Mouse (Mus musculus): ENCODE data around the gene Cyp46a1. TPM values are rescaled to one million over a fixed set of nuclear protein-coding genes. Genes with fewer than 3 reads are reported as not detected.
A peak's percentile ranks its signal among the peaks of the same experiment; 100 is the strongest.

Cyp46a1 gene
- polyA plus RNA-seq, 1 experiment from 2014 or later, result 25.4 TPM

DNA sequence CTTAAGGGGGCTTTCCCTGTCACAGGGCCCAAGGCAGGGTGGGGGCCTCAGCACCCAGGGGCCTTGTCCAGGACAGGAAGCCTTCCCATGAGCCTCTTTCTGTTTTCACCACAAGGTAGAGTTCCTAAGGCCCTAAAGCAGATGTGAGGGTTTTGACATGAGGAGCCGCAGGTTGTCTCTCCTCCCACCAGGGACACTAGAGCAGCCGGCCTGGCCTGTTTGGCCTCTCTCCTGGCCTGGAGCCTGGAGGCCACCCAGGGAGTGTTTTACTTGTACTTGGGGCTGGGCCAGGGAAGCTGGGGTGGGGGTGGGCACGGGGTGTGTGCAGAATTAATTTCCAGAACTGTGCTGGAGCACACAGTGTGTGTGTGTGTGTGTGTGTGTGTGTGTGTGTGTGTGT lies 31.2 kb downstream of the Cyp46a1 start:
- 24% methylated on average over 3 of the region's 3 CpGs for WGBS
- peak; percentile 36; the same call in 1 of the 2 replicates for ATAC-seq (ENCODE audit: low read depth)

DNA sequence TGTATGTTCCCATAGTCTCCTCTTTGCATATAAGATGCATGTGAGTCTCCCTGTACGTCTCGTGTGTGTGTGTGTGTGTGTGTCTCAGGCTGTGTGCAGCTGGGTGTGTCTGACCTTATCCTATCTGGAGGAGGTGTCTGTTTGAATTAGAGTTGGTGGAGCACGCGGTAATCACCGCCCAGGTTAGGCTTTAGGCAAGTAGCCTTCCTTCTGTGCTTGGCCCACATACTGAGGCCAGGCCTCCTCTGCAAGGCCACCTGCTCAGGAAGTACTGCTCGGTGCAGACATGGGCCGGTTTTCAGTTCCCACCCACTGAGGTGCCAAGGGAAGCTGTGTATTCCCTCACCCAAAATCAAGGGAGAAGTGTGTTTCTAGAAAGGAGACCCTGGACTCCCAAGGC lies 31.7 kb downstream of the Cyp46a1 start:
- no peaks in the 10 kb centered on the region for H3K36me3 ChIP-seq (ENCODE audit: control insufficient read depth, insufficient read depth, low read length)
- no peak overlapping the region for H3K27ac ChIP-seq (ENCODE audit: low read depth, low read length)
- no peak for ATAC-seq (ENCODE audit: low read depth)
- no peak overlapping the region for H3K9ac ChIP-seq (replicated peaks; ENCODE audit: low read depth, low read length)
- no peak overlapping the region for H3K4me3 ChIP-seq (ENCODE audit: low read depth, low read length)
- 84% methylated on average over 7 of the region's 7 CpGs for WGBS
- no peaks in the 10 kb centered on the region for H3K27me3 ChIP-seq (ENCODE audit: control insufficient read depth, insufficient read depth, low read length)
- 0 out of 2 replicates have a peak, but pooled peaks cover 4% of the 10 kb centered on the region for H3K4me1 ChIP-seq (ENCODE audit: control insufficient read depth, insufficient read depth, low read length)
- no peaks in the 10 kb centered on the region for H3K9me3 ChIP-seq (ENCODE audit: control insufficient read depth, low read length)
- no peak overlapping the region for H3K4me2 ChIP-seq (ENCODE audit: low read depth, low read length)

More for the DNA sequence above, 31.2 kb downstream of the Cyp46a1 start:
- Histone ChIP-seq H3K27ac (ENCODE audit: low read depth, low read length) (no peak overlapping the region), H3K9me3 (ENCODE audit: control insufficient read depth, low read length) (no peaks in the 10 kb centered on the region), H3K4me1 (ENCODE audit: control insufficient read depth, insufficient read depth, low read length) (0 out of 2 replicates have a peak, but pooled peaks cover 4% of the 10 kb centered on the region), H3K36me3 (ENCODE audit: control insufficient read depth, insufficient read depth, low read length) (no peaks in the 10 kb centered on the region), H3K4me2 (ENCODE audit: low read depth, low read length) (no peak overlapping the region), H3K4me3 (ENCODE audit: low read depth, low read length) (no peak overlapping the region), H3K27me3 (ENCODE audit: control insufficient read depth, insufficient read depth, low read length) (no peaks in the 10 kb centered on the region), H3K9ac (replicated peaks; ENCODE audit: low read depth, low read length) (no peak overlapping the region)

- H3K27ac ChIP-seq (ENCODE audit: low read depth, low read length), result no peak overlapping the region
- WGBS, result 92% methylated on average over 2 of the region's 2 CpGs
- H3K4me1 ChIP-seq (ENCODE audit: control insufficient read depth, insufficient read depth, low read length), result 0 out of 2 replicates have a peak, but pooled peaks cover 4% of the 10 kb centered on the region
- H3K4me2 ChIP-seq (ENCODE audit: low read depth, low read length), result no peak overlapping the region
- H3K36me3 ChIP-seq (ENCODE audit: control insufficient read depth, insufficient read depth, low read length), result no peaks in the 10 kb centered on the region
- H3K4me3 ChIP-seq (ENCODE audit: low read depth, low read length), result no peak overlapping the region
- no peak for ATAC-seq (ENCODE audit: low read depth)
- H3K9ac ChIP-seq (replicated peaks; ENCODE audit: low read depth, low read length), result no peak overlapping the region
- no peaks in the 10 kb centered on the region for H3K9me3 ChIP-seq (ENCODE audit: control insufficient read depth, low read length)
- H3K27me3 ChIP-seq (ENCODE audit: control insufficient read depth, insufficient read depth, low read length), result no peaks in the 10 kb centered on the region
Measured at GRCm38 (mm10) chr12:108367909-108368308, 33.7 kb downstream of the Cyp46a1 start.

DNA sequence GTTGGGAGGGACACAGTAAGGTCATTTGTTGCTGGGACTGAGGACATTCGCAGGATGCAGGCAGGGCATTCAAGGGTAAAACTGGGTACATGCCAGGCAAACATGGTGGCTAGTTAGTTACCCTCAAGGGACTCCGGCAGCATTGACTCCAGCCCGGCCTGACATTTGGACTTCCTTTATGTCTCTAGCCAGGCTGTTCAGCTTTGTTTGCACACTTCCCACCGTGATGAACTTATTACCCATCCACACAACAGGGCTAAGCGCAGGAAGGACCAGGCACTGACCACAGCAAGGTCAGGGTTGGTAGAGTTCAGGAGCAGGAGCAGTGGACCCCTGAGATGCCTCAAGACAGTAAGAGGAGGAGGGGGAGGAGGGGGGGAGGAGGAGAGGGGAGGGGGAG lies 34.7 kb downstream of the Cyp46a1 start:
- Histone ChIP-seq H3K4me1 (ENCODE audit: control insufficient read depth, insufficient read depth, low read length) (0 out of 2 replicates have a peak, but pooled peaks cover under 1% of the 10 kb centered on the region), H3K9ac (replicated peaks; ENCODE audit: low read depth, low read length) (no peak overlapping the region), H3K4me2 (ENCODE audit: low read depth, low read length) (no peak overlapping the region), H3K4me3 (ENCODE audit: low read depth, low read length) (no peak overlapping the region), H3K27me3 (ENCODE audit: control insufficient read depth, insufficient read depth, low read length) (no peaks in the 10 kb centered on the region), H3K9me3 (ENCODE audit: control insufficient read depth, low read length) (no peaks in the 10 kb centered on the region), H3K36me3 (ENCODE audit: control insufficient read depth, insufficient read depth, low read length) (no peaks in the 10 kb centered on the region), H3K27ac (ENCODE audit: low read depth, low read length) (no peak overlapping the region)
- WGBS, result 30% methylated on average over 5 of the region's 5 CpGs
- ATAC-seq (ENCODE audit: low read depth), result no peak

- Histone ChIP-seq H3K36me3 (ENCODE audit: control insufficient read depth, insufficient read depth, low read length) (no peaks in the 10 kb centered on the region), H3K4me2 (ENCODE audit: low read depth, low read length) (no peak within 1 kb of the TSS), H3K9ac (replicated peaks; ENCODE audit: low read depth, low read length) (no peak within 1 kb of the TSS), H3K9me3 (ENCODE audit: control insufficient read depth, low read length) (no peaks in the 10 kb centered on the region), H3K27me3 (ENCODE audit: control insufficient read depth, insufficient read depth, low read length) (no peaks in the 10 kb centered on the region), H3K4me3 (ENCODE audit: low read depth, low read length) (no peak within 1 kb of the TSS), H3K4me1 (ENCODE audit: control insufficient read depth, insufficient read depth, low read length) (no peaks in the 10 kb centered on the region), H3K27ac (ENCODE audit: low read depth, low read length) (no peak within 1 kb of the TSS)
- 76% methylated on average over 19 of the region's 19 CpGs for WGBS
- no peak for ATAC-seq (ENCODE audit: low read depth)
Measured at GRCm38 (mm10) chr12:108370596-108371428, 36.6 kb downstream of the Cyp46a1 start, which contains the start of gene Eml1. Gene Eml1, plus strand, starts transcription at chr12:108370957.

DNA sequence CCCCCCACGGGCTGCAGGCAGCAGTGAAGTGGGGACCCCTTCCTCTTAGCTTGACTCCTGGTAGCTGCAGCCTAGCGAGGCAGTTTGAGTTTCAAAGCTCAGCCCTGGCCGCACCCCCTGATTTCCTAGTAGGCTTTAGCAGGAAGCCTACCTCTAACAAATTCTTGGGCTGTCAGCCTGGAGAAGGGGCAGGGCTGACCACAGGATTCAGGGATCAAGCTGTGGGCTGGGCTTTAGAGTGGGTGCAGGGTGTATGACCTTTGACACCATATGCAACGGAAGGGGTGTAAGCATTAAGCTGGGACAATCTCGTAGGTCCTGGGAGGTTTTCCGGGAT lies 37.2 kb downstream of the Cyp46a1 start:
- Histone ChIP-seq H3K36me3 (ENCODE audit: control insufficient read depth, insufficient read depth, low read length) (no peaks in the 10 kb centered on the region), H3K27ac (ENCODE audit: low read depth, low read length) (no peak overlapping the region), H3K4me3 (ENCODE audit: low read depth, low read length) (no peak overlapping the region), H3K9me3 (ENCODE audit: control insufficient read depth, low read length) (no peaks in the 10 kb centered on the region), H3K9ac (replicated peaks; ENCODE audit: low read depth, low read length) (no peak overlapping the region), H3K4me2 (ENCODE audit: low read depth, low read length) (no peak overlapping the region), H3K4me1 (ENCODE audit: control insufficient read depth, insufficient read depth, low read length) (no peaks in the 10 kb centered on the region), H3K27me3 (ENCODE audit: control insufficient read depth, insufficient read depth, low read length) (no peaks in the 10 kb centered on the region)
- ATAC-seq (ENCODE audit: low read depth), result no peak
- 80% methylated on average over 6 of the region's 6 CpGs for whole genome bisulfite sequencing

GRCm38 (mm10) chr12:108372241-108372640 lies 38.1 kb downstream of the Cyp46a1 start:
- WGBS, result 71% methylated on average over 17 of the region's 17 CpGs
- Histone ChIP-seq H3K27me3 (ENCODE audit: control insufficient read depth, insufficient read depth, low read length) (no peaks in the 10 kb centered on the region), H3K9ac (replicated peaks; ENCODE audit: low read depth, low read length) (no peak overlapping the region), H3K4me2 (ENCODE audit: low read depth, low read length) (no peak overlapping the region), H3K4me1 (ENCODE audit: control insufficient read depth, insufficient read depth, low read length) (no peaks in the 10 kb centered on the region), H3K4me3 (ENCODE audit: low read depth, low read length) (no peak overlapping the region), H3K36me3 (ENCODE audit: control insufficient read depth, insufficient read depth, low read length) (no peaks in the 10 kb centered on the region), H3K9me3 (ENCODE audit: control insufficient read depth, low read length) (no peaks in the 10 kb centered on the region), H3K27ac (ENCODE audit: low read depth, low read length) (no peak overlapping the region)
- no peak for ATAC-seq (ENCODE audit: low read depth)

DNA sequence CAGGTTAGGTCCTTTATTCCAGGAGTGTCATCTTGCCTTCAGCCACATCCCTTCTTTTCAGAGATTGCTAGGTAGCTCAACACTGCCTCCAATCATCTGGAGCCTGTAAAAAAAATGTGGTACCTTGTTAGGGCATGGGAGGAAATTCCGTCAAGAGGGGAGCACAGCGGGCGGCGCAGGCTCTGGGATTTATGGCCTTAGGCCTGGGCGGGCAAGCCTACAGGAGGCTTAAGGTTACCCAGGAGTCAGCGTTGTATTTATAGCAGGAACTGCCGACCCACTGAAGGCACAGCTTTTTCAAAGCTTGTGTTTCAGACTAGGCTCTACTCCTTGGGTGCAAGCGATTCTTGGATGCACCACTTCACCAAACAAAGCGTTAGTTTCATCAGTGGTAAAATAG lies 39.4 kb downstream of the Cyp46a1 start:
- Histone ChIP-seq H3K4me2 (ENCODE audit: low read depth, low read length) (no peak overlapping the region), H3K9me3 (ENCODE audit: control insufficient read depth, low read length) (no peaks in the 10 kb centered on the region), H3K36me3 (ENCODE audit: control insufficient read depth, insufficient read depth, low read length) (no peaks in the 10 kb centered on the region), H3K4me1 (ENCODE audit: control insufficient read depth, insufficient read depth, low read length) (no peaks in the 10 kb centered on the region), H3K27ac (ENCODE audit: low read depth, low read length) (no peak overlapping the region), H3K4me3 (ENCODE audit: low read depth, low read length) (no peak overlapping the region), H3K27me3 (ENCODE audit: control insufficient read depth, insufficient read depth, low read length) (no peaks in the 10 kb centered on the region), H3K9ac (replicated peaks; ENCODE audit: low read depth, low read length) (no peak overlapping the region)
- 16% methylated on average over 9 of the region's 9 CpGs for whole genome bisulfite sequencing
- no peak for ATAC-seq (ENCODE audit: low read depth)

DNA sequence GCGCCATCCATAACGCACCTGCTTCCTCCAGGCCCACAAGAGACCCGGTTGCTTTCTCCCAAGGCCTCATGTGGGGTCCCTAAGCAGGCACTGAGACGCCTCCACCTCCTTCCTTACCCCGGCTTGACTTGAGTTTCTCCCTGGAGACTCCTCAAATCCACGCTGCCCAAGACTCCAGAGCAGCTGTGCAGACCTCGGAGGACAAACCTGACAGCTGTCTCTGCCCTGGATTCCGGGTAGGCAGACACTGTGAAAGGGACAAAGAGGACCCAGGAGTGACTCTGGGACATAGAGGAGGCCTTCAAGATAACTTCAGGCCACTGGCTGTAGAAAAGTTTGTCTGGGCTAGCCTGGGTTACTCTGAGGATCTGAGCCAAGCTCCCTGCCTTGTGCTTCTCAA lies 40.5 kb downstream of the Cyp46a1 start:
- Histone ChIP-seq H3K9ac (replicated peaks; ENCODE audit: low read depth, low read length) (no peak overlapping the region), H3K4me1 (ENCODE audit: control insufficient read depth, insufficient read depth, low read length) (no peaks in the 10 kb centered on the region), H3K4me3 (ENCODE audit: low read depth, low read length) (no peak overlapping the region), H3K27ac (ENCODE audit: low read depth, low read length) (no peak overlapping the region), H3K27me3 (ENCODE audit: control insufficient read depth, insufficient read depth, low read length) (no peaks in the 10 kb centered on the region), H3K4me2 (ENCODE audit: low read depth, low read length) (no peak overlapping the region), H3K9me3 (ENCODE audit: control insufficient read depth, low read length) (no peaks in the 10 kb centered on the region), H3K36me3 (ENCODE audit: control insufficient read depth, insufficient read depth, low read length) (no peaks in the 10 kb centered on the region)
- no peak for ATAC-seq (ENCODE audit: low read depth)
- WGBS, result 71% methylated on average over 8 of the region's 8 CpGs
